Mouse (Mus musculus) heart, postnatal 0 days (tissue): ENCODE measurements around the gene Soat1.

ENCODE experiments used
- CTCF ChIP-seq: IDR thresholded peaks from 2 replicates; pipeline ENCODE4 v1.5.1; 2016; ENCODE audit warnings: antibody characterized with exemption, control low read depth, low read depth
- EP300 ChIP-seq: IDR thresholded peaks from 2 replicates; pipeline ENCODE4 v1.6.1; 2016; ENCODE audit warnings: antibody characterized with exemption, low read depth

GRCm38 (mm10) chr1:156471071-156471470 lies 3.1 kb downstream of the Soat1 start:
- TF ChIP-seq CTCF = no peak
- TF ChIP-seq EP300 = no peak
